Mouse (Mus musculus) erythroblast, embryonic 14.5 days (primary cell): ENCODE measurements around the gene Ntpcr.

Source experiments
- GATA1 ChIP-seq: IDR thresholded peaks from 2 replicates; pipeline ENCODE4 v1.6.1; 2012; ENCODE audit warnings: low read length, inconsistent platforms, mixed read lengths
- TAL1 ChIP-seq: IDR thresholded peaks from 3 replicates; pipeline ENCODE4 v1.6.1; 2012; ENCODE audit warnings: low read length, inconsistent platforms, mixed read lengths

DNA sequence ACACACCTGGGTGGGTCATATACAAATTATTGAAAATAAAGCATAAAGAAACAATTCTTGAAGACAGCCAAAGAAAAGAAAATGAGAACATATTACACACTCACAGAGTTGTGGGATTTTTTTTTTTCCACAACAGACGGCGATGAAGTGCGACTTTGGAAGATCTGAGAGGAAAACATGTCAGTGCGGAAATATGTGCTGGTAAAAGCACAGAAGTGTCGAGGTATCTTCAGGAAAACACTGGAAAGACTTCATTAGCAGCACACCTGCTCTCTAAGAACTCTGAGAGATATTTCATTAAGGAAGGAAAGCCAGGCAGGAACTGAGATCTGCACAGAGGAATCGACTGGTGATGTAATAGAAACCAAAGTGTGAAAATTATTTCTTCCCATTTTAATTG is 33.8 kb upstream of the Ntpcr start:
- TF ChIP-seq TAL1 (no peak), GATA1 (no peak)
